Mouse (Mus musculus) kidney, adult 2 months (tissue): ENCODE measurements around the gene Nap1l4.

ENCODE experiments used
- CTCF ChIP-seq: fragments of 200-500 bp; conservative IDR thresholded peaks from 2 replicates; pipeline ENCODE4 v1.5.1; 2011; ENCODE audit warnings: low read depth, mild to moderate bottlenecking, control low read depth, low read length, moderate library complexity, mixed read lengths; ENCODE audit not compliant: insufficient read depth, insufficient read length
- POLR2A ChIP-seq: fragments of 200-500 bp; IDR thresholded peaks from one replicate; pipeline ENCODE4 v1.6.1; 2011; ENCODE audit warnings: low read depth, low read length, control low read depth

GRCm38 (mm10) chr7:143503926-143504325 is 45.0 kb downstream of the Nap1l4 start:
- TF ChIP-seq CTCF (no peak), POLR2A (no peak)
